Mouse (Mus musculus) CH12.LX (cell line): ENCODE data around the gene Aspscr1.

ENCODE experiments used
- CTCF ChIP-seq, 2 experiments: IDR thresholded peaks in 1 of 2; conservative IDR thresholded peaks in 1 of 2; 2 replicates each; pipeline ENCODE4 v1.5.1; 2011 to 2012; ENCODE audit warnings: low read depth in 2 of 2, low read length in 2 of 2, improper control_type of control experiment in 1 of 2, inconsistent platforms in 1 of 2, mild to moderate bottlenecking in 1 of 2, moderate library complexity in 1 of 2
- POLR2A ChIP-seq: IDR thresholded peaks from 2 replicates; pipeline ENCODE4 v1.6.1; 2011; ENCODE audit warnings: low read depth, mild to moderate bottlenecking, improper control_type of control experiment, low read length

GRCm38 (mm10) chr11:120625152-120625775 is 47.5 kb upstream of the Aspscr1 start, which contains the start of gene Sirt7:
- TF ChIP-seq POLR2A, result no peak
- no peak for TF ChIP-seq CTCF (conservative IDR thresholded peaks at IDR 0.05 in 1 of 2, IDR thresholded peaks at IDR 0.05 in 1 of 2; ENCODE audit: low read depth in 2 of 2, low read length in 2 of 2)
